Mouse (Mus musculus): Measurements from ENCODE around the gene Kcna2.

DNA sequence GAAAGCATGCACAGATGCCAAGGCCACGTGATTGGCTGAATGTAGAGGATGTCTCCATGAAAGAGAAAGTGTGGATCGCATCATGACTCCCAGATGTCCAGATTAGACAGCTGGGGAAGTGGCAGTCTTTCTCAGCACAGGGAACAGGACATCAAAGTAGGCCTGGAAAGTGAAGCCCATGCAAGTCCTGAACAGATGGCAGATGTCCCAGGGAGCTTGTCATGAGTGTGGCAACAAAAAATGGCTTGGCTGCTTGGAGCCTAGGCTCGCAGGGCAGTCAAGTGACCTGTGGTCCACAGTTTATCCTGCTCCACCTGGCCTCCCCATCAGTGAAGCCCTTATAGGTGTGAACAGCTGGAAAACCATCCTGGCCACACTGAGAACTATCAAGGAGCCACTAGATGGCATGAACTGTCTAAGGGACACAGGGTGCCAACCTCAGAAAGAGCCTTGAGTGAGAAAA is 4.6 kb upstream of the Kcna2 start:
- TF ChIP-seq POLR2A (IDR thresholded peaks at IDR 0.05; ENCODE audit: insufficient read depth, low read depth, low read length) (no peak), CTCF (IDR thresholded peaks at IDR 0.05; ENCODE audit: insufficient read depth, low read depth, low read length) (no peak)

Measured in olfactory bulb, adult 2 months (tissue).